Mouse (Mus musculus) embryonic facial prominence, embryonic 13.5 days (tissue): ENCODE measurements around the gene Dppa3. TPM values are rescaled to one million over a fixed set of nuclear protein-coding genes. Genes with fewer than 3 reads are reported as not detected.

Experiments
- ATAC-seq: fragments of 200-750 bp; cut with Nextera tagmentation; 2 replicates; pipeline ENCODE4 v1.8.0; 2017; ENCODE audit warnings: low read depth; ENCODE audit not compliant: insufficient number of reproducible peaks, insufficient read depth, low FRiP score, low TSS enrichment
- H3K27ac ChIP-seq: fragments of 300-500 bp; sonication (generic); 2 replicates; pipeline ENCODE4 v1.5.1; 2015; ENCODE audit warnings: moderate library complexity, mild to moderate bottlenecking, inconsistent platforms
- H3K27me3 ChIP-seq: fragments of 300-500 bp; sonication (generic); 2 replicates; pipeline ENCODE4 v1.6.1; 2015; ENCODE audit warnings: mild to moderate bottlenecking, inconsistent platforms
- H3K36me3 ChIP-seq: fragments of 300-500 bp; sonication (generic); 2 replicates; pipeline ENCODE4 v1.6.1; 2015; ENCODE audit warnings: mild to moderate bottlenecking, inconsistent platforms
- H3K4me1 ChIP-seq: fragments of 300-500 bp; sonication (generic); 2 replicates; pipeline ENCODE4 v1.6.1; 2015; ENCODE audit warnings: inconsistent platforms
- H3K4me2 ChIP-seq: fragments of 300-500 bp; sonication (generic); 2 replicates; pipeline ENCODE4 v1.6.1; 2015; ENCODE audit warnings: moderate library complexity, mild to moderate bottlenecking, inconsistent platforms
- H3K4me3 ChIP-seq: fragments of 300-500 bp; sonication (generic); 2 replicates; pipeline ENCODE4 v1.5.1; 2015; ENCODE audit warnings: mild to moderate bottlenecking, inconsistent platforms
- H3K9ac ChIP-seq: fragments of 300-500 bp; sonication (generic); 2 replicates; pipeline ENCODE4 v1.6.1; 2015; ENCODE audit warnings: mild to moderate bottlenecking, inconsistent platforms
- H3K9me3 ChIP-seq: fragments of 300-500 bp; sonication (generic); 2 replicates; pipeline ENCODE4 v1.6.1; 2016; ENCODE audit warnings: inconsistent platforms
- WGBS: fragments of 180-500 bp; shearing (Covaris S2); methylation state at CpG from one replicate; pipeline ENCODE4 v1.1.7; 2015; ENCODE audit warnings: mixed read lengths; 5-methylcytosine and 5-hydroxymethylcytosine counted together
- polyA plus RNA-seq: library from polyadenylated mRNA; unstranded; fragments of >200 nt; fragmentation: Nextera tagmentation; extraction: Ambion mirVana; gene quantifications from 2 replicates; pipeline ENCODE4 v1.2.1, GENCODE M21; 2015

The Dppa3 gene
- not detected in 2 replicates for polyA plus RNA-seq

- Histone ChIP-seq H3K36me3 (no peaks in the 10 kb centered on the region), H3K4me2 (no peak within 1 kb of the TSS), H3K27me3 (peaks cover 9% of the 10 kb centered on the region; the same call in 1 of the 2 replicates), H3K9me3 (no peaks in the 10 kb centered on the region), H3K4me3 (no peak within 1 kb of the TSS), H3K9ac (no peak within 1 kb of the TSS), H3K4me1 (no peaks in the 10 kb centered on the region), H3K27ac (no peak within 1 kb of the TSS)
- ATAC-seq, result no peak
- 86% methylated on average over 8 of the region's 8 CpGs for WGBS
These were observed at the start of gene Dppa3 for GRCm38 (mm10) chr6:122626110-122626509. Gene Dppa3 (plus strand): TSS chr6:122626410.

- H3K4me3 ChIP-seq, result no peak overlapping the region
- no peak for ATAC-seq
- H3K9ac ChIP-seq, result no peak overlapping the region
- H3K27ac ChIP-seq, result no peak overlapping the region
- no peaks in the 10 kb centered on the region for H3K36me3 ChIP-seq
- H3K27me3 ChIP-seq, result no peaks in the 10 kb centered on the region
- WGBS, result 87% methylated on average over 3 of the region's 3 CpGs
- H3K4me2 ChIP-seq, result no peak overlapping the region
- no peaks in the 10 kb centered on the region for H3K9me3 ChIP-seq
- H3K4me1 ChIP-seq, result no peaks in the 10 kb centered on the region
These were observed 49.2 kb upstream of the Dppa3 start for GRCm38 (mm10) chr6:122577030-122577429.

GRCm38 (mm10) chr6:122579086-122579485, 47.1 kb upstream of the Dppa3 start:
- ATAC-seq, result no peak
- H3K36me3 ChIP-seq, result no peaks in the 10 kb centered on the region
- no peak overlapping the region for H3K9ac ChIP-seq
- 89% methylated on average over 1 of the region's 1 CpGs for WGBS
- no peaks in the 10 kb centered on the region for H3K9me3 ChIP-seq
- no peak overlapping the region for H3K27ac ChIP-seq
- H3K4me1 ChIP-seq, result no peaks in the 10 kb centered on the region
- H3K4me2 ChIP-seq, result no peak overlapping the region
- no peak overlapping the region for H3K4me3 ChIP-seq
- H3K27me3 ChIP-seq, result no peaks in the 10 kb centered on the region

- WGBS, result 83% methylated on average over 13 of the region's 13 CpGs
- Histone ChIP-seq H3K4me1 (no peaks in the 10 kb centered on the region), H3K4me2 (no peak overlapping the region), H3K27me3 (no peaks in the 10 kb centered on the region), H3K27ac (no peak overlapping the region), H3K9ac (no peak overlapping the region), H3K9me3 (0 out of 2 replicates have a peak, but pooled peaks cover 2% of the 10 kb centered on the region), H3K4me3 (no peak overlapping the region), H3K36me3 (no peaks in the 10 kb centered on the region)
- no peak for ATAC-seq
These were observed 35.0 kb upstream of the Dppa3 start for GRCm38 (mm10) chr6:122591027-122591758.

- Histone ChIP-seq H3K36me3 (no peaks in the 10 kb centered on the region), H3K4me3 (no peak overlapping the region), H3K27me3 (no peaks in the 10 kb centered on the region), H3K9ac (no peak overlapping the region), H3K4me1 (no peaks in the 10 kb centered on the region), H3K9me3 (no peaks in the 10 kb centered on the region), H3K4me2 (no peak overlapping the region), H3K27ac (no peak overlapping the region)
- no peak for ATAC-seq
- WGBS, result 87% methylated on average over 2 of the region's 2 CpGs
These were observed 33.3 kb upstream of the Dppa3 start for GRCm38 (mm10) chr6:122592905-122593304.

- no peaks in the 10 kb centered on the region for H3K4me1 ChIP-seq
- H3K4me2 ChIP-seq, result no peak overlapping the region
- 22% methylated on average over 7 of the region's 7 CpGs for WGBS
- no peaks in the 10 kb centered on the region for H3K9me3 ChIP-seq
- no peak overlapping the region for H3K9ac ChIP-seq
- no peak overlapping the region for H3K4me3 ChIP-seq
- no peak for ATAC-seq
- H3K27ac ChIP-seq, result no peak overlapping the region
- H3K36me3 ChIP-seq, result no peaks in the 10 kb centered on the region
- H3K27me3 ChIP-seq, result no peaks in the 10 kb centered on the region
These were observed 30.6 kb upstream of the Dppa3 start for GRCm38 (mm10) chr6:122595637-122596036.

GRCm38 (mm10) chr6:122596608-122597007, 29.6 kb upstream of the Dppa3 start:
- Histone ChIP-seq H3K9me3 (no peaks in the 10 kb centered on the region), H3K27me3 (no peaks in the 10 kb centered on the region), H3K36me3 (no peaks in the 10 kb centered on the region), H3K27ac (no peak overlapping the region), H3K4me3 (no peak overlapping the region), H3K4me2 (no peak overlapping the region), H3K9ac (no peak overlapping the region), H3K4me1 (no peaks in the 10 kb centered on the region)
- WGBS, result 80% methylated on average over 7 of the region's 7 CpGs
- no peak for ATAC-seq

GRCm38 (mm10) chr6:122598014-122598413, 28.2 kb upstream of the Dppa3 start:
- ATAC-seq, result no peak
- H3K27me3 ChIP-seq, result no peaks in the 10 kb centered on the region
- no peaks in the 10 kb centered on the region for H3K36me3 ChIP-seq
- no peak overlapping the region for H3K27ac ChIP-seq
- H3K4me3 ChIP-seq, result no peak overlapping the region
- H3K4me2 ChIP-seq, result no peak overlapping the region
- H3K9me3 ChIP-seq, result no peaks in the 10 kb centered on the region
- no peaks in the 10 kb centered on the region for H3K4me1 ChIP-seq
- no peak overlapping the region for H3K9ac ChIP-seq
- 89% methylated on average over 4 of the region's 4 CpGs for WGBS

- Histone ChIP-seq H3K36me3 (no peaks in the 10 kb centered on the region), H3K4me3 (no peak overlapping the region), H3K27ac (no peak overlapping the region), H3K9me3 (no peaks in the 10 kb centered on the region), H3K27me3 (no peaks in the 10 kb centered on the region), H3K4me1 (no peaks in the 10 kb centered on the region), H3K4me2 (no peak overlapping the region), H3K9ac (no peak overlapping the region)
- 79% methylated on average over 6 of the region's 6 CpGs for WGBS
- no peak for ATAC-seq
These were observed 27.8 kb upstream of the Dppa3 start for GRCm38 (mm10) chr6:122598436-122598835.

- no peak overlapping the region for H3K4me2 ChIP-seq
- H3K36me3 ChIP-seq, result no peaks in the 10 kb centered on the region
- WGBS, result 89% methylated on average over 9 of the region's 9 CpGs
- ATAC-seq, result no peak
- H3K4me3 ChIP-seq, result no peak overlapping the region
- no peaks in the 10 kb centered on the region for H3K9me3 ChIP-seq
- H3K27me3 ChIP-seq, result no peaks in the 10 kb centered on the region
- H3K27ac ChIP-seq, result no peak overlapping the region
- no peaks in the 10 kb centered on the region for H3K4me1 ChIP-seq
- no peak overlapping the region for H3K9ac ChIP-seq
These were observed 27.0 kb upstream of the Dppa3 start for GRCm38 (mm10) chr6:122599054-122599737.

GRCm38 (mm10) chr6:122600066-122600646, 26.1 kb upstream of the Dppa3 start:
- Histone ChIP-seq H3K4me1 (no peaks in the 10 kb centered on the region), H3K9me3 (no peaks in the 10 kb centered on the region), H3K36me3 (no peaks in the 10 kb centered on the region), H3K9ac (no peak overlapping the region), H3K4me3 (no peak overlapping the region), H3K4me2 (no peak overlapping the region), H3K27me3 (no peaks in the 10 kb centered on the region), H3K27ac (no peak overlapping the region)
- ATAC-seq, result no peak
- 82% methylated on average over 7 of the region's 7 CpGs for WGBS

GRCm38 (mm10) chr6:122601031-122601430, 25.2 kb upstream of the Dppa3 start:
- Histone ChIP-seq H3K9ac (no peak overlapping the region), H3K36me3 (no peaks in the 10 kb centered on the region), H3K27me3 (no peaks in the 10 kb centered on the region), H3K4me3 (no peak overlapping the region), H3K9me3 (no peaks in the 10 kb centered on the region), H3K27ac (no peak overlapping the region), H3K4me2 (no peak overlapping the region), H3K4me1 (no peaks in the 10 kb centered on the region)
- no peak for ATAC-seq
- WGBS, result 89% methylated on average over 4 of the region's 4 CpGs
